Comparison of ENCODE assay signal across 20 mouse cellular contexts in the genomic region with DNA sequence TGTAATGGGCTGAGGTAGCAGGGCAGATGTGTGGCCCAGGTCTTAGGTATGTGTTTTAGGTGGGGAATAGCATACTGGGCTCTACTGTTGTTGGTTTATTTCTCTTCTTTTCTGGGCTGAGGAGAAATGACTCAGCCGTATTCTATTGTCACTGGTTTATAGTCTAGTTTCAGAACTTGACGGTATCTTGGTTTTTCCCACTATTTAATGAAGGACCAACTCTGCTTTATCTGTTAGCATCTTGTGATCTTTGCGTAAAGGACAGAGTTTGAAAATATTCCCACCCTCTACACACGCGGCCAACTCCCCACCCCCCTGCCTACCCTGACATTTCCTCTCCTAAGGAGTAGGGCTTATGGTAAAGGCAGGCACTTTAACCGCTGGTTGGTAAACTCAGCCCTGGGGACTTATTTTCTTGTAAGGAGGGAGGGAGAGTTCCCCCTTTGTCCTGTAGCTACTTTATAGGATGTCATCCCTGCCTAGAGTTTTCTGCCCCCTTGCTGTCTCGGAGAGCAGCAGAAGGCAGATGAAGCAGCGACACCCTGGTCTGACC. TPM values are rescaled to one million over a fixed set of nuclear protein-coding genes. Genes with fewer than 3 reads are reported as not detected.
"Had no signal": no experiment of that assay in that cellular context is flagged by ENCODE, and none has a peak within 500 bp of the region (broad histone marks: within the 10 kb centered on the region; RNA-seq: fewer than 3 reads in every experiment).

No protein-coding gene starts in this region.

- H3K4me3 ChIP-seq: kidney, embryonic 15.5 days; limb, embryonic 10.5 days; liver, embryonic 13.5 days; lung, embryonic 15.5 days; myocyte; neural tube, embryonic 15.5 days had no signal

- H3K27me3 ChIP-seq: kidney, embryonic 15.5 days; liver, embryonic 13.5 days; lung, embryonic 15.5 days; neural tube, embryonic 15.5 days had no signal

- H3K4me1 ChIP-seq: kidney, embryonic 15.5 days; limb, embryonic 10.5 days; lung, embryonic 15.5 days; neural tube, embryonic 15.5 days had no signal

- DNase-seq: kidney, adult 18-20 months; kidney, postnatal 14 days; liver, embryonic 13.5 days; liver, postnatal 0 days; midbrain, embryonic 14.5 days; right cerebral cortex, adult 18-20 months; right cerebral cortex, postnatal 25 days; thymus, adult 18-20 months; thymus, postnatal 36 days had no signal

- H3K36me3 ChIP-seq: kidney, embryonic 15.5 days; limb, embryonic 10.5 days; liver, embryonic 13.5 days; lung, embryonic 15.5 days; neural tube, embryonic 15.5 days had no signal

- H3K9me3 ChIP-seq: kidney, embryonic 15.5 days; limb, embryonic 10.5 days; lung, embryonic 15.5 days; neural tube, embryonic 15.5 days had no signal

- ATAC-seq: liver, postnatal 0 days had no signal

RNA-seq across cellular contexts. Expression of a gene that starts 7.7 kb away (rescaled TPM):
- total RNA-seq: layer of hippocampus, adult 8-10 months; layer of hippocampus, postnatal 14 days; left cerebral cortex, adult 18-20 months had no signal
- polyA plus RNA-seq: kidney, embryonic 15.5 days; large intestine, adult 2 months; limb, embryonic 10.5 days; liver, embryonic 13.5 days; liver, postnatal 0 days; lung, embryonic 15.5 days; midbrain, embryonic 14.5 days; myocyte; neural tube, embryonic 11.5 days; neural tube, embryonic 15.5 days; stomach, embryonic 14.5 days had no signal
